Mouse (Mus musculus) c-Kit-positive CD71-positive TER-119-positive erythroid progenitor cells, embryonic 14.5 days (primary cell): ENCODE measurements around the gene Nptn.

Experiments used
- DNase-seq: peaks from one replicate; pipeline ENCODE4 v3.0.0-alpha.2; 2013; ENCODE audit warnings: low spot score

The Nptn gene

DNA sequence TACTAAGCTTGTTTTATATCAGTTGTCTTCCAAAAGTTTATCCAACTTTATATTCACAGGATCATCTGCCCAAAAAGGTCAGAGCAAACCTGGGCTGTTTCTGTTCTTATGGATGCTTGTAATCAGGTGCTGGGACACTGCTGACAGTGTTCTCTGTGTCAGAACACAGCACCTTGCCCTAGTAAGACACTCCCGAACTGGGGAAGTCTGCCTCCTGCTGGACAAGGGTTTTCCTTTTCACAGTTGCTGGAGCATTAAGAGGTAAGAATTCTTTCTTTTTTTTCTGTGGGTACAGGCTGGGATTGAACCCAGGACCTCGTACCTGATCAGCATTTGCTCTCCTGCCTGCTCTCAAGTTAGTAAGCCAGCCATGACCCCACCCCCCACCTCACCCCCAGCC lies 74.4 kb downstream of the Nptn start:
- peak; percentile 74 for DNase-seq

DNA sequence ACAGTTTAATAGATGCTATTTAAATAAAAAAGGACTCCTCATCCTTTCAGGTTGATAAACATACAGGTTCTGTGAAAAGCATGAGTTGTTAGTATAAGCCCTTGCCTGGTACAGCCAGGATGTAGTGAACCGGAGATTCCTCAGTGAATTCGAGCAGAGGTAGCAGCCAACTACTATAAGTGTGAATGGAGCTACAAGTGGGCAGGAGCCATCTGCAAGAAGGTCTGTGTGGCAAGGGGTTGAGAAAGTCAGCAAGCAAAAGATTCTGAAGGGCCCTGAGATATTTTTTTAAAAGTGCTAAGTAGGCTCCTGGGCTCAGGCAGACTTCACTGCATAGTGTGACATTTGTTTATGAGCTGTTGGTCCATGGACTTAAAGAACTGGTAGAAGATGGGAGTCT lies 74.8 kb downstream of the Nptn start:
- no peak for DNase-seq

DNA sequence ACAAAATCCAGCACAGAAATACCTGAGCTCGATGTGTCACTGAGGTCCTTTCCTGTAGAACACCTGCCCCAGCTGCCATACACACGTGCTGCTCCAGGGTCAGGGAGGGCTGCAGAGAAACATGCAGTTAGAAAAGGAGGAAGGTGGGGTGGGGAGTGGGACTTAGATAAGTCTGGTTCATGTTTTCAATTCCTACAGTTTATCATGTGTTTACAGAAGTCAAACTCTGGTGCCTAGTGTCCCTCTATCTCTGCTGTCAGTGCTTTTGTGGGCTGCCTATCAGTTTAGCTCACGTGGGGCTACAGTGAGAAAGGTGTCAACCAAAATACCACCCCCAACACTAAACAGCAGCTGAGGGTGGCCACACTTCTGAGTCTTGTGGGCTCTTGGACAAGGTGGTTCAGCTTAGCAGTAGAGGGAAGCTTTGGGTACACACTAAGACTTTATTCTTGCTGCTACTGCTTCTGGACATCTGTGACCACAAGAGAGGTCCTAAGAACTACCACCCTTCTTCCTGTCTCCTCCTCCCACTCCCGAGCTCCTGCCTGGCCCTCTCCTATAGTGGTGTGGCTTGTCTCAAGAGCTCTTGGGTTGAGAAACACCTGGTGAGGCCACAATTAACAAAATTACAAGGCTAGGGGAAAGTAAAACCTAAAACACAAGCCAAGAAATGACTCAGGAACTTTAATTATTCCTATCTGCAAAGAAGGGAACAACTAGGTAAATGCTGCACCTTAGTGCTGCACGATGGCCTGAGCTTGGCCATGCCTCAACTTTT lies 75.9 kb downstream of the Nptn start:
- peak; percentile 84 for DNase-seq

- DNase-seq, result peak; percentile 54
Observed at GRCm38 (mm10) chr9:58658596-58659309, 76.7 kb downstream of the Nptn start.

GRCm38 (mm10) chr9:58659331-58659730 lies 77.3 kb downstream of the Nptn start:
- no peak for DNase-seq

DNA sequence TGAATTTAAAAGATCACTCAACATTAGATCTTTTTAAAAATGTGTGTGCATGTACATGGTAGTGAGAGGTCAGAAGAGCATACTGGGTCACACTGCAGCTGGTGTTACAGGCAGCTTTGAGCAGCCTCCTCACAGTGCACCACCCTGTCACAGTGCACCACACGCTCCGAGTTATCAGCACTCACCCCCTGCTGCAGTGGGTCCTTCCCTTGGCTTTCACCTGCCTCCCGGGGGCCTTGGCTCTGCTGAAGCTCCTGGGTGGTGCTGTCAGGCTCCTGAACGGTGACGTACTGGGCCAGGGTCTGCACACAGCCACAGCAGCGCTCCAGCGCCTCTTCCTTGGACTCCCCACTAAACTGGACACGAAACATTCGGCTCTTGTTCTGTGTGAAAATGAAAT lies 77.9 kb downstream of the Nptn start:
- peak; percentile 59 for DNase-seq

GRCm38 (mm10) chr9:58660673-58661072 lies 78.6 kb downstream of the Nptn start:
- DNase-seq, result no peak

DNA sequence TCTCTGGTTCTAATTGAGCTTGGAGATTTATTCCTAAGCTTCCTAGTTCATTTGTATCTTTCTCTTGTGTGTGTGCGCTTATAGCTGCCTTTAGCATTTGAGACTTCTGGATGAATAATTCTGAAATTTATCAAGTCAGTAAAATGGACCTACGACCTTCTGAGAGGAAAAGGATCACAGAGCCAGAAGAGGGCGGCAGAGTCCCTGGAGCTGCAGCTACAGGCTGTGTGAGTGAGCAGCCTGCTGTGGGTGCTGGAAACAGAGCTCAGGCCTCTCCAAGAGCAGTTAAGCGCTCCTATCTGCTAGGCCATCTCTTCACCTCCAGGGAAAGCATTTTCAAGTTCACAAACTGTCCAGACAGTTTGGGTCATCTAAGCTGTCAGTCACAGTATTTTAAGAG lies 80.0 kb downstream of the Nptn start:
- no peak for DNase-seq

GRCm38 (mm10) chr9:58662791-58663190 lies 80.8 kb downstream of the Nptn start:
- peak; percentile 68 for DNase-seq

DNA sequence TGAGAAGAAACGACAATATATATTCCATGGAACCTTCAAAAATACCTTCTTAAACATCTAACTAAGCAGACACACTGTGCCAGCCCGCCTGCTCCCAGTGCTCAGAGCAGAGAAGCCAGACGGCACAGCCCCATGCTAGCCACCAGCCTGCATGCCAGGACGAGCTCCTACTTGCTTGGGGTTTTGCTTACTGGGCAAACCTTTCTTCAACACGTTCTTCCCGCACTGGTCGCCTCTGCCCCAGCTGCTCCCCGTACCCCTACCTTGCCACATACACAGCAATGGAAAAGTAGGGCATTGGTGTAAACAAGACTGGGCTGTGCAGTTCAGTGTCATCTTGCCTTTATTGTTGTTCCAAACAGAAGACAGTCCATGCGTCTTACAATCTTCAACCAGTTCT lies 83.5 kb downstream of the Nptn start:
- DNase-seq, result no peak

DNA sequence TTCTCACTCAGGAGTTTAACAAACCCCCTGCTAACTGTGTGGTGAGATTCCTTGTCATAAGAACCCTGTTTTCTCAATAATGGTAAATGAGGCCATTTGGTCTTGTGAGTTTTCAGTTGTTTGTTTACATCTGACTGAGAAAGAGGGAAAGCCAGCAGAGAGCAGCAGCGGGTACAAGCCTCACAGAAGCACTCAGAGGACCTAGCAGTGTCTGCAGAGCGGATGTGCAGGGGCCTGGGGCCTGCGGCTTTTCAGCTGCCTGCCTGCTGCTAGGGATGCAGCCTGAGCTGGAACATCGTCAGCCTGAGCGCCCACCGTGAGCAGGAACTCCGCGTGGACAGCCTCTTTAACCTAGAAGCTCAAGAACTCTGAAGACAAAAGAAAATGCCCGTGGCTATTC lies 84.2 kb downstream of the Nptn start:
- no peak for DNase-seq

DNA sequence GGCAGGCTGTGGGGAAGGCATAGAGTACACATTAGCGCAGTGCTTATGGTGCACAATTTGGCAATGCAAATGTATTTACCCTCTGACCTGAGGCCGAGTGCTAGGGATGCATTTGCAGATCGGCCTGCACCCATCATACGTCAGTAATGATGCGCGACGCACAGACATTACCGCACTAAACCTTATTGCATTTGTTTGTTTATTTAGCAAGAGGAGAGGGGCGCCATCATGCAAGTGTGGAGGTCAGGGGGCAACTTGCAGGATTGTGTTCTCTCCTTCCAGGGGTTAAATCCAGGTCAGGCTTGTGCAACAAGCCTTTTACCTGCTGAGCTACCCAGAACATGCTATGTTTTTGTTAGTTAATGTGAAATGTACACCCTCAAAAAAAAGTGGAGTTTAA lies 85.2 kb downstream of the Nptn start:
- no peak for DNase-seq

GRCm38 (mm10) chr9:58668171-58668570 lies 86.1 kb downstream of the Nptn start:
- no peak for DNase-seq

DNA sequence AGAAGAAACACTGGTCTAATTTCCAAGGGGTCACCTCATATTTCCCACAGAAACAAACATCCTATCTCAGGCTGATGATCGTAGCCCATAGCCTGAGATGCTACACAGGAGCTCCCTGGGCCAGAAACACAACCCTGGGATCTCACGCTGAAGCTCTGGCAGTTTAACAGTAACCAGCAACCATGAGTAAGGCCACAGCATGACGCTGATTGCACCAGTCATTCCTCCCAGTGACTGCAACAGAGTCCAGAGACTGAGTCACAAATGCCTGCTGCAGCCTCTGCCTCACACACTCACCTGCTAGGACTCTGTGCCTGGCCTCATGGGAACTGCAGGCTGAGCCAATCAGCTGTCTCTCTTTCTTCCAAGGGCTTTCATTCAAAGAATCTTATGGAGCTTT lies 87.0 kb downstream of the Nptn start:
- no peak for DNase-seq

GRCm38 (mm10) chr9:58669819-58670218 lies 87.8 kb downstream of the Nptn start:
- no peak for DNase-seq

DNA sequence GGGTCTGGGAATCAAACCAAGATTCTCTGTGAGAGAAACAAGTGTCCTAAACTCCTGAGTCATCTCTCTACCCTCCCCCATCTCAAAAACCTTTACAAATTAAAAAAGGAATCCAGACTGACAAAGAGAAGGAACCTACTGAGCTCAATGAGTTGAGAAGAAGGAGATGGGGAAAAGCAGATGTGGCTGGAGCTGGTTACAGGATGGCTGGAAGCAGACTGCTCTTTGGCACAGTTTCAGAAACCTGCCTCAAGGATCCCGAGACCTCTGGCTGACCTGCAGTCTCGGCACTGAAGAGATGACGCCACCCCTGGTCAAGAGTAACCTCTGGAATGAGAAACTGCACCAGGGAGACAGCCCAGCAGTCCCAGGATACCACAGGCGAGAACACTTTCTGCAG lies 90.4 kb downstream of the Nptn start:
- no peak for DNase-seq

DNA sequence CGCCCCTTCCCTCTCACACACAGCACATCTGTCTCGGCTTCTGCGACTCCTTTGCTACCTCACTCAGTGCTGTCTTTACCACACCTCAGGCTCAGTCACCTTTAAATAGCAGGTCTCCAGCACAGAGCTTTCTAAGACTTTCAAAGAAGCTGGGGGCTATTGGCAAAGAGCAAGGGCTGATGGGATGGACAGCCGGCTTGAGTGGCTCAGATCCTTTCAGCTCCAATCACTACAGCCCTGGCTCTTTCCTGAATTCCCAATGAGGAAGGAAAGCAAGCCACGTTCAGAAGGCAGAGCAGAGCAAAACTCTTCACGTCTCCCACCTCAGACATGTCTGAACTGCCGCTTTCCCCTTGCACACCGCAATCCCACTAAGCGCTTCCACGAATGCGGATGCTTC lies 92.7 kb downstream of the Nptn start:
- no peak for DNase-seq

DNA sequence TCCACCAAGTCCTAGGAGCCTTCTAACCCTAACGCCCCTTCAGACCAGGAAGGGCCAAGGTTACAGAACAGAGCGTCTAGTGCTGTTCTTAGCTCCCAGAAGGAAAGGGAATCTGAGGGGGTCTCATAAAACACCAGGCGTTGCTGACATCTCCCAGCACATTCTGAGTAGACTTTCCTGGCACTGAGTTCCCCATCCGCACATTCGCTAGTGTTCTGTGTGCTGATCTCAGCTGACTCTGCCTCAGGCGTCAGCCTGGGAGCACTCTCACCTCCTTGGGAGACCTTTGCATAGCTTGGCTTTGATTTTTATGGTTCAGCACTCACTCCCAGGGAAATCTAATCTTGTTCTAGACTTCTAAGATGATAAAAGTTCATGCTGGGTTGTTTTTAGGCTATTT lies 93.3 kb downstream of the Nptn start:
- no peak for DNase-seq

DNA sequence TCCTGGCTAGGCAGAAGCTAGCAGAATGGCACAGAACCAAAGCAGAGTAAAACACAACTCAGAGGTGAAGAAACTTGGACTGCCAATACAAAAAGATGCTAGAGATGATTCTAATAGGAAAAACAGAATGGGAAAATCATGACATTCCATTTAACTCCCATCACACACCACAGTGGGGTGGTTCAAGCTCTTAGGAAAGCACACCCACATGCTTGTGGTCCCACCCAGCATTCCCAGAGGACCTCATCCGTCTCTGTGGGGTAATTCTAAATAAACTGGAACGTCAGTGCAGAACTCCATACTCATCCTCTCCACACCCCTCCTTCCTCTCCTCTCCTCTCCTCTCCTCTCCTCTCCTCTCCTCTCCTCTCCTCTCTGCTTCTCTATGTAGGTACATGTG lies 99.4 kb downstream of the Nptn start:
- no peak for DNase-seq

- DNase-seq, result no peak
Observed at GRCm38 (mm10) chr9:58682106-58682505, 100.1 kb downstream of the Nptn start.

DNA sequence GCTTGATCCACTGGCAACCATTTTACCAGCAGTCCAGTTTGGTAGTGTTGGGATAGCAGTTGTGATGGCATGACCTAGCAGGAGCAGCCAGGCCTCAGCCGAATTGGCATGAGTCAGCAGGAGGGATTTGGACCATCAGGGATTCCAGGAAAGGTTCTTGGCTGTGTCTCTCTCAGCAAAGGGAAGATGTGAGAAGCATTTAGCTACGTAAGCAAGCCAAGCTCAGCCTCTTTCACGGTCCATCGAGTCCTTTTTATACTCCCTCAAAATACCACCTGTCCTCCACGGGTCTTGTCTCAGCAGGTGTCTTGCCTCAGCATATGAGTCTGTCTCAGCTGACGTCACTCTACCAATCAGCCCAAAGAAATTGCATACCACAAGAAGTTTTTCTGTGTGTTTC lies 101.3 kb downstream of the Nptn start:
- DNase-seq, result no peak

GRCm38 (mm10) chr9:58685290-58685689 lies 103.2 kb downstream of the Nptn start:
- DNase-seq, result no peak

- DNase-seq, result no peak
Observed at GRCm38 (mm10) chr9:58688076-58688475, 106.0 kb downstream of the Nptn start.

DNA sequence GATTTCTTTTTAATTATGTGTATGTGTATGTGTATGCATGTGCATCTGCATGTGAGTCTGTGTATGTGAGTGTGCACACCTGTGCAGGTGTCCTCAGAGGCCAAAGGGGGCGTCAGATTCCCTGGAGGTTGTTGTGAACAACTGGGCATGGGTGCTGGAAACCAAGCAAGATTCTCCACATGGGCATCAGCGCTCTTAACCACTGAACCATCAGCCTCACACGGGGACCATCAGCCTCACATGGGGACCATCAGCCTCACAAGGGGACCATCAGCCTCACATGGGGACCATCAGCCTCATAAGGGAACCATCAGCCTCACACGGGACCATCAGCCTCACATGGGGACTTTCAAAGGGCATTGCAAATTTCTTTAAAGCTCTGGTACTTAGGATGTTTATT lies 108.7 kb downstream of the Nptn start:
- no peak for DNase-seq
